Mouse (Mus musculus): Measurements from ENCODE around the gene Rpl13a. TPM values are rescaled to one million over a fixed set of nuclear protein-coding genes. Genes with fewer than 3 reads are reported as not detected.
"Not testable (repeated sequence)": the region's sequence is repeated elsewhere in the genome, so short reads cannot be mapped to it uniquely, and the experiment has no call there.

Rpl13a gene
- total and polyA plus RNA-seq, 2 experiments from 2014 or later: 780 to 1,972 TPM

DNA sequence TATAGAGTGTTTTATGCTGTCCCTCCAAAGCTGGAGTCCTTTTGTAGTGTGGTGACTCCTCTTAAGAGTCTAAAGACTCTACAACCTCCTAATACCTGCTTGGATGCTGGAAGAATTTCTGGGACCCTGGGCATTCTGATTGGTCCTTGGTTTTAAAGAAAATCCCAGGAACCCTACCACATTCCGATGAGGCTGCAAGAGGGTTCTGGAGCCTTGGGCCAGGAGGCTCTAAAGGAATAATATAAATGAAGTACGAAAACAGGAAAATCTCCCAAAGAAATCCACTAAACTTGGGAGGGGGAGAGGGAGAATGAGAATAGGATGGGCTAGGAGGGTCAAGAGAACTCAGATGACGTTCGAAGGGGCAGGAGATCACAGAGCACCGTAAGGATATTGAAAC lies 25.0 kb upstream of the Rpl13a start:
- Histone ChIP-seq H3K4me1 (ENCODE audit: control insufficient read depth, insufficient read depth) (0 out of 2 replicates have a peak, but pooled peaks cover 7% of the 10 kb centered on the region), H3K9ac (replicated peaks; ENCODE audit: low read depth, low read length) (peak overlapping the region; percentile 83), H3K4me2 (ENCODE audit: low read depth, low read length) (peak overlapping the region; percentile 83), H3K27ac (ENCODE audit: low read depth) (peak overlapping the region; percentile 97), H3K27me3 (ENCODE audit: control insufficient read depth, insufficient read depth, low read length) (no peaks in the 10 kb centered on the region), H3K4me3 (ENCODE audit: low read depth, low read length) (peak overlapping the region; percentile 76), H3K9me3 (replicated peaks; ENCODE audit: control insufficient read depth, low read length) (no peaks in the 10 kb centered on the region), H3K36me3 (replicated peaks; ENCODE audit: control insufficient read depth, insufficient read depth, low read length) (0 out of 2 replicates have a peak, but pooled peaks cover 4% of the 10 kb centered on the region)
- no peak for TF ChIP-seq EP300 (IDR thresholded peaks at IDR 0.05; ENCODE audit: low read depth)
- TF ChIP-seq CTCF (IDR thresholded peaks at IDR 0.05; ENCODE audit: low read depth): no peak
- ATAC-seq (ENCODE audit: insufficient read depth, low read depth): no peak
- 1% methylated on average over 5 of the region's 5 CpGs for WGBS
- no peak for DNase-seq (ENCODE audit: low spot score)

DNA sequence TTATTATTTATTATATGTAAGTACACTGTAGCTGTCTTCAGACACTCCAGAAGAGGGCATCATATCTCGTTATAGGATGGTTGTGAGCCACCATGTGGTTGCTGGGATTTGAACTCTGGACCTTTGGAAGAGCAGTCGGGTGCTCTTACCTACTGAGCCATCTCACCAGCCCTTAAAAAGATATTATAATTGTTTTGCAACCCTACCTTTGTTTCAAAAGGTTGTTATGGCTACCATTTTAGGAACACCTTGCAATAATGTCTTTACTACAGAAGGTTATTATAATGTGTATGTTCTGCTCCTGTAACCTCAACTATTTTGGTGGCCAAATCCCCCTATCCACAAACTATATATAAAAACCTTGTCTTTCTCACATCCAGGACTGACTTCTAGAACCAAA lies 24.5 kb upstream of the Rpl13a start:
- WGBS: 85% methylated on average over 2 of the region's 2 CpGs
- H3K36me3 ChIP-seq (replicated peaks; ENCODE audit: control insufficient read depth, insufficient read depth, low read length); H3K9me3 ChIP-seq (replicated peaks; ENCODE audit: control insufficient read depth, low read length); H3K4me3 ChIP-seq (ENCODE audit: low read depth, low read length); ATAC-seq (ENCODE audit: insufficient read depth, low read depth); H3K4me1 ChIP-seq (ENCODE audit: control insufficient read depth, insufficient read depth); DNase-seq (ENCODE audit: low spot score); H3K9ac ChIP-seq (replicated peaks; ENCODE audit: low read depth, low read length); H3K27me3 ChIP-seq (ENCODE audit: control insufficient read depth, insufficient read depth, low read length); H3K27ac ChIP-seq (ENCODE audit: low read depth); H3K4me2 ChIP-seq (ENCODE audit: low read depth, low read length): not testable (repeated sequence)

DNA sequence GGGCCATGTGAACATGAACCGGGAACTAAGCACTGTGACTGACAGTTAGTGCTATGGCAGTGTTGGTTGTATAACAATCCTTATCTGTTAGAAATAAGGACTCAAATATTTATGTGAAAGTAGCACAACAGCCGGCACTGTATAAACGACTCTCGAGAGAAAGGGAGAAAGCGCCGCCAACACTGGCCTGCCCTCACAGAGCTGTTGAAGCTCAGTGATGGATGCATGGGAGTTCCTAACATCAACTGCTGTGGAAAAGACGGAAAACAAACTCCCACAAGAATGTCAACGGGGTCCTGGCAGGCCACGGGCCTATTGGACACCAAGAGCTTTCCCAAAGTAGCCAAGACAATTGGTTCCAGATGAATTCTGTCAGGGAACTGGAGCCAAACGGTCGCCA lies 22.7 kb upstream of the Rpl13a start:
- TF ChIP-seq EP300 (IDR thresholded peaks at IDR 0.05; ENCODE audit: low read depth) (no peak), CTCF (IDR thresholded peaks at IDR 0.05; ENCODE audit: low read depth) (no peak)
- no peak overlapping the region for H3K4me2 ChIP-seq (ENCODE audit: low read depth, low read length)
- 53% methylated on average over 11 of the region's 11 CpGs for WGBS
- H3K27ac ChIP-seq (ENCODE audit: low read depth): no peak overlapping the region
- H3K4me3 ChIP-seq (ENCODE audit: low read depth, low read length): no peak overlapping the region
- DNase-seq (ENCODE audit: low spot score): no peak
- ATAC-seq (ENCODE audit: insufficient read depth, low read depth): no peak
- no peaks in the 10 kb centered on the region for H3K9me3 ChIP-seq (replicated peaks; ENCODE audit: control insufficient read depth, low read length)
- no peaks in the 10 kb centered on the region; the same call in 1 of the 2 replicates for H3K36me3 ChIP-seq (replicated peaks; ENCODE audit: control insufficient read depth, insufficient read depth, low read length)
- H3K9ac ChIP-seq (replicated peaks; ENCODE audit: low read depth, low read length): no peak overlapping the region
- no peaks in the 10 kb centered on the region for H3K27me3 ChIP-seq (ENCODE audit: control insufficient read depth, insufficient read depth, low read length)
- H3K4me1 ChIP-seq (ENCODE audit: control insufficient read depth, insufficient read depth): 0 out of 2 replicates have a peak, but pooled peaks cover 7% of the 10 kb centered on the region

DNA sequence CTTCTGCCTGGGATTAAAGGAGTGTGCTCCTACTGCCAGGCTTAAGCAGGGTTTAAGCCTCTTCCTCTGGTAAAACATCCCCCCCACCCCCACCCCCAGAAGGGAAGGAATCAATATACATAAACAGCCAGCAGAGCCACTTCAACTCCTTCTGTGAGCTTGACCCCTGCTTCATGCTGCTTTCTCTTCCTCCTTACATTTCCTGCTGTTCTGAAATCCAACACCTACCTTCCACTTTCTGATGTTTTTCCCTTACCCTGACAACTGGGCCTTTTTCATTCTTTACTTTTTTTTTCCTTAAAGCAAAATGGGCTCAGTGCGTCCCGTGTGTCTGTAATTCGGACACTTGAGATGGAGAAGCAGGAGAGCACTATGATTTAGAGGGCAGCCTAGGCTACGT lies 21.8 kb upstream of the Rpl13a start:
- Histone ChIP-seq H3K4me2 (ENCODE audit: low read depth, low read length) (no peak overlapping the region), H3K27ac (ENCODE audit: low read depth) (no peak overlapping the region), H3K4me1 (ENCODE audit: control insufficient read depth, insufficient read depth) (0 out of 2 replicates have a peak, but pooled peaks cover 7% of the 10 kb centered on the region), H3K27me3 (ENCODE audit: control insufficient read depth, insufficient read depth, low read length) (no peaks in the 10 kb centered on the region), H3K9me3 (replicated peaks; ENCODE audit: control insufficient read depth, low read length) (no peaks in the 10 kb centered on the region), H3K9ac (replicated peaks; ENCODE audit: low read depth, low read length) (no peak overlapping the region), H3K36me3 (replicated peaks; ENCODE audit: control insufficient read depth, insufficient read depth, low read length) (peaks cover 6% of the 10 kb centered on the region; the same call in 1 of the 2 replicates), H3K4me3 (ENCODE audit: low read depth, low read length) (no peak overlapping the region)
- ATAC-seq (ENCODE audit: insufficient read depth, low read depth) (no peak), DNase-seq (ENCODE audit: low spot score) (no peak)
- 68% methylated on average over 4 of the region's 4 CpGs for WGBS
- TF ChIP-seq CTCF (IDR thresholded peaks at IDR 0.05; ENCODE audit: low read depth) (no peak), EP300 (IDR thresholded peaks at IDR 0.05; ENCODE audit: low read depth) (no peak)

DNA sequence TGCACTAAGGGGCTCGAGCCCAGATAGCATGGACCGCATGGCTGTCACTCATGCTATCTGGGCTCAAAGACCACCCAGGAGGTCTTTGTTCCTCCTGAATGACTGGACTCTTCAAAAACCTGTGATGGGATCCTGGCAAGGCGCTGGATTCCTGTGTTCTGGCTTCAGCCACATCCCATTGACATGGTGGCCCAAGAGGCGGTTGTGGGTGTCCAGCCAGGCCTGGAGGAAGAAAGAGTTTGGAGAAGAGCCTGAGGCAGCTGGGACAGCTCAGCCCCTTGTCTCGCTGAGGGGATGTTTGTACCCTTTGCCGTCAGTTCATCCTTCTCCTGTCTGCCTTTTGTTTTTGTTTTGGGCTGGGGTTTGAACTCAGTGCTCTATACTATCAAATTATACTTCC lies 21.0 kb upstream of the Rpl13a start:
- 74% methylated on average over 6 of the region's 6 CpGs for WGBS
- Histone ChIP-seq H3K36me3 (replicated peaks; ENCODE audit: control insufficient read depth, insufficient read depth, low read length) (peaks cover 11% of the 10 kb centered on the region; the same call in 1 of the 2 replicates), H3K27ac (ENCODE audit: low read depth) (no peak overlapping the region), H3K9ac (replicated peaks; ENCODE audit: low read depth, low read length) (no peak overlapping the region), H3K4me2 (ENCODE audit: low read depth, low read length) (no peak overlapping the region), H3K27me3 (ENCODE audit: control insufficient read depth, insufficient read depth, low read length) (no peaks in the 10 kb centered on the region), H3K4me3 (ENCODE audit: low read depth, low read length) (no peak overlapping the region), H3K9me3 (replicated peaks; ENCODE audit: control insufficient read depth, low read length) (no peaks in the 10 kb centered on the region), H3K4me1 (ENCODE audit: control insufficient read depth, insufficient read depth) (0 out of 2 replicates have a peak, but pooled peaks cover 7% of the 10 kb centered on the region)
- no peak for DNase-seq (ENCODE audit: low spot score)
- TF ChIP-seq EP300 (IDR thresholded peaks at IDR 0.05; ENCODE audit: low read depth): no peak
- no peak for TF ChIP-seq CTCF (IDR thresholded peaks at IDR 0.05; ENCODE audit: low read depth)
- no peak for ATAC-seq (ENCODE audit: insufficient read depth, low read depth)

DNA sequence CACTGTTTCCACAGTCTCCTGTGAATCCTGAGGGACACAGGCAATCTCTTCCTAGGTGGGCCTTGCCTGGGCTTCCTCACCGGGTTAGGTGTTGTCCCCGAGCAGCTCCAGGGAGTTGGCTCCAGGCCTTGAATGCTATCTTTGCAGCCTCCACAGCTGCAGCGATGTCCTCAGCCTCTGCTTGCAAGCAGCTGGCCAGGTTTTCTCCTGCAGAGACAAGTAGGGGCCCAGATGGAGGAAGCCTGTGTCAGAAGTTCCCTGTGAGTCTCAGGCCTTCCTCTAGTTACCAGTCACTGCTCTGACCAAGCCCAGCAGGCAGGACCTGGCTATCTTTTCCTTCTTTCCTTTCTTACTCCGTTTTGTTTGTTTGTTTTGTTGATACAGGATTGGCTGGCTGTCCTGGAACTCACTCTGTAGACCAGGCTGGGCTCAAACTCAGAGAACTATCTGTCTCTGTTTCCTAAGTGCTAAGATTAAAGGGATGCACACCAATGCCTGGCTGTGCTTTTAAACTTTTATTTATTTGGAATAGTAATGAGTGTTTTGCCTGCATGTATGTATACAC lies 20.1 kb upstream of the Rpl13a start:
- no peaks in the 10 kb centered on the region for H3K9me3 ChIP-seq (replicated peaks; ENCODE audit: control insufficient read depth, low read length)
- H3K27me3 ChIP-seq (ENCODE audit: control insufficient read depth, insufficient read depth, low read length): no peaks in the 10 kb centered on the region
- H3K4me3 ChIP-seq (ENCODE audit: low read depth, low read length): no peak overlapping the region
- DNase-seq (ENCODE audit: low spot score) (no peak), ATAC-seq (ENCODE audit: insufficient read depth, low read depth) (no peak)
- H3K4me2 ChIP-seq (ENCODE audit: low read depth, low read length): no peak overlapping the region
- H3K27ac ChIP-seq (ENCODE audit: low read depth): no peak overlapping the region
- 31% methylated on average over 4 of the region's 4 CpGs for WGBS
- H3K36me3 ChIP-seq (replicated peaks; ENCODE audit: control insufficient read depth, insufficient read depth, low read length): peaks cover 18% of the 10 kb centered on the region
- TF ChIP-seq EP300 (IDR thresholded peaks at IDR 0.05; ENCODE audit: low read depth): no peak
- no peak for TF ChIP-seq CTCF (IDR thresholded peaks at IDR 0.05; ENCODE audit: low read depth)
- H3K9ac ChIP-seq (replicated peaks; ENCODE audit: low read depth, low read length): no peak overlapping the region
- H3K4me1 ChIP-seq (ENCODE audit: control insufficient read depth, insufficient read depth): 0 out of 2 replicates have a peak, but pooled peaks cover 5% of the 10 kb centered on the region

All from heart, postnatal 0 days (tissue).